Mouse (Mus musculus): ENCODE measurements around the gene Klhl7.

The Klhl7 gene

GRCm38 (mm10) chr5:24181514-24182295 lies 81.3 kb downstream of the Klhl7 start:
- no peak for DNase-seq

- DNase-seq, result no peak
Observed at GRCm38 (mm10) chr5:24182296-24182734, 81.9 kb downstream of the Klhl7 start.

GRCm38 (mm10) chr5:24183096-24183495 lies 82.7 kb downstream of the Klhl7 start:
- no peak for DNase-seq

GRCm38 (mm10) chr5:24184011-24184410 lies 83.6 kb downstream of the Klhl7 start:
- no peak for DNase-seq

- DNase-seq, result no peak
Observed at GRCm38 (mm10) chr5:24188476-24188875, 88.1 kb downstream of the Klhl7 start.

GRCm38 (mm10) chr5:24191821-24192220 lies 91.4 kb downstream of the Klhl7 start:
- DNase-seq, result no peak

GRCm38 (mm10) chr5:24201006-24201405 lies 100.6 kb downstream of the Klhl7 start:
- no peak for DNase-seq

GRCm38 (mm10) chr5:24202492-24202891 lies 102.1 kb downstream of the Klhl7 start:
- DNase-seq, result peak; percentile 64

- no peak for DNase-seq
Observed at GRCm38 (mm10) chr5:24203266-24203665, 102.9 kb downstream of the Klhl7 start.

GRCm38 (mm10) chr5:24207965-24208364 lies 107.6 kb downstream of the Klhl7 start:
- DNase-seq, result no peak

GRCm38 (mm10) chr5:24208505-24208904 lies 108.1 kb downstream of the Klhl7 start:
- no peak for DNase-seq

Data from layer of hippocampus, adult 9-11 months (tissue).